Mouse (Mus musculus) embryonic facial prominence, embryonic 11.5 days (tissue): ENCODE measurements around the gene Fem1a. TPM values are rescaled to one million over a fixed set of nuclear protein-coding genes. Genes with fewer than 3 reads are reported as not detected.

Experiments used
- ATAC-seq: fragments of 200-750 bp; cut with Nextera tagmentation; replicated peaks from 2 replicates; pipeline ENCODE4 v1.8.0; 2017; ENCODE audit warnings: low read depth; ENCODE audit not compliant: insufficient number of reproducible peaks, low FRiP score, low TSS enrichment
- DNase-seq: peaks from one replicate; pipeline ENCODE4 v3.0.0-alpha.2; 2015; ENCODE audit warnings: low spot score
- H3K27ac ChIP-seq: fragments of 300-500 bp; sonication (generic); replicated peaks from 2 replicates; pipeline ENCODE4 v1.5.1; 2014; ENCODE audit warnings: mild to moderate bottlenecking, low read depth, low read length, control low read depth
- H3K27me3 ChIP-seq: fragments of 300-500 bp; sonication (generic); 2 replicates; pipeline ENCODE4 v1.6.1; 2014; ENCODE audit warnings: mild to moderate bottlenecking, low read length, moderate library complexity, mixed read lengths; ENCODE audit not compliant: control insufficient read depth, insufficient read depth
- H3K36me3 ChIP-seq: fragments of 300-500 bp; sonication (generic); replicated peaks from 2 replicates; pipeline ENCODE4 v1.6.1; 2014; ENCODE audit warnings: low read depth, mild to moderate bottlenecking, low read length, moderate library complexity, mixed read lengths; ENCODE audit not compliant: control insufficient read depth, insufficient read depth
- H3K4me1 ChIP-seq: fragments of 300-500 bp; sonication (generic); 2 replicates; pipeline ENCODE4 v1.6.1; 2014; ENCODE audit warnings: low read length, mixed read lengths; ENCODE audit not compliant: control insufficient read depth, insufficient read depth
- H3K4me2 ChIP-seq: fragments of 300-500 bp; sonication (generic); 2 replicates; pipeline ENCODE4 v1.6.1; 2014; ENCODE audit warnings: low read depth, mild to moderate bottlenecking, control low read depth, low read length, moderate library complexity
- H3K4me3 ChIP-seq: fragments of 300-500 bp; sonication (generic); 2 replicates; pipeline ENCODE4 v1.5.1; 2014; ENCODE audit warnings: low read depth, low read length, control low read depth
- H3K9ac ChIP-seq: fragments of 300-500 bp; sonication (generic); replicated peaks from 2 replicates; pipeline ENCODE4 v1.6.1; 2014; ENCODE audit warnings: mild to moderate bottlenecking, control low read depth, low read length
- H3K9me3 ChIP-seq: fragments of 300-500 bp; sonication (generic); replicated peaks from 2 replicates; pipeline ENCODE4 v1.6.1; 2016; ENCODE audit warnings: mild to moderate bottlenecking, low read length, inconsistent platforms, mixed read lengths; ENCODE audit not compliant: control insufficient read depth
- WGBS: fragments of 180-500 bp; shearing (Covaris S2); extraction: QIAGEN DNeasy Blood & Tissue Kit; methylation state at CpG from one replicate; pipeline ENCODE4 v1.1.7; 2014; 5-methylcytosine and 5-hydroxymethylcytosine counted together
- polyA plus RNA-seq: library from polyadenylated mRNA; unstranded; fragments of >200 nt; fragmentation: Nextera tagmentation; extraction: Ambion mirVana; gene quantifications from 2 replicates; pipeline ENCODE4 v1.2.1, GENCODE M21; 2014

Fem1a gene
- polyA plus RNA-seq, 1 experiment from 2014 or later, result 10.1 TPM

GRCm38 (mm10) chr17:56303847-56304586, 47.4 kb downstream of the Fem1a start:
- Histone ChIP-seq H3K4me1 (peaks cover 7% of the 10 kb centered on the region), H3K27me3 (no peaks in the 10 kb centered on the region), H3K9me3 (no peaks in the 10 kb centered on the region), H3K36me3 (peaks cover 9% of the 10 kb centered on the region), H3K4me3 (peak overlapping the region; percentile 79), H3K27ac (peak overlapping the region; percentile 89), H3K4me2 (peak overlapping the region; percentile 92), H3K9ac (peak overlapping the region; percentile 85)
- DNase-seq (peak; percentile 98), ATAC-seq (peak; percentile 81)
- under 1% methylated on average over 68 of the region's 68 CpGs for WGBS

- Histone ChIP-seq H3K36me3 (peaks cover 9% of the 10 kb centered on the region), H3K4me3 (peak overlapping the region; percentile 79), H3K9me3 (no peaks in the 10 kb centered on the region), H3K4me1 (peaks cover 7% of the 10 kb centered on the region), H3K9ac (peak overlapping the region; percentile 81), H3K27ac (no peak overlapping the region), H3K27me3 (no peaks in the 10 kb centered on the region), H3K4me2 (peak overlapping the region; percentile 92)
- ATAC-seq (no peak), DNase-seq (no peak)
- 9% methylated on average over 11 of the region's 11 CpGs for WGBS
Observed at GRCm38 (mm10) chr17:56304718-56305117, 48.1 kb downstream of the Fem1a start.

- peaks cover 7% of the 10 kb centered on the region for H3K4me1 ChIP-seq
- peak overlapping the region; percentile 79 for H3K4me3 ChIP-seq
- no peaks in the 10 kb centered on the region for H3K9me3 ChIP-seq
- H3K27me3 ChIP-seq, result no peaks in the 10 kb centered on the region
- peak overlapping the region; percentile 81 for H3K9ac ChIP-seq
- ATAC-seq (no peak), DNase-seq (no peak)
- no peak overlapping the region for H3K27ac ChIP-seq
- H3K4me2 ChIP-seq, result peak overlapping the region; percentile 92
- H3K36me3 ChIP-seq, result peaks cover 10% of the 10 kb centered on the region
- WGBS, result 41% methylated on average over 9 of the region's 9 CpGs
Observed at GRCm38 (mm10) chr17:56305156-56305555, 48.5 kb downstream of the Fem1a start.

GRCm38 (mm10) chr17:56305826-56306225, 49.2 kb downstream of the Fem1a start:
- WGBS, result 73% methylated on average over 8 of the region's 8 CpGs
- Histone ChIP-seq H3K9ac (peak overlapping the region; percentile 81), H3K4me1 (peaks cover 7% of the 10 kb centered on the region), H3K27me3 (no peaks in the 10 kb centered on the region), H3K27ac (no peak overlapping the region), H3K4me2 (peak overlapping the region; percentile 92; the same call in 1 of the 2 replicates), H3K36me3 (peaks cover 12% of the 10 kb centered on the region), H3K4me3 (peak overlapping the region; percentile 79), H3K9me3 (no peaks in the 10 kb centered on the region)
- DNase-seq (no peak), ATAC-seq (no peak)

DNA sequence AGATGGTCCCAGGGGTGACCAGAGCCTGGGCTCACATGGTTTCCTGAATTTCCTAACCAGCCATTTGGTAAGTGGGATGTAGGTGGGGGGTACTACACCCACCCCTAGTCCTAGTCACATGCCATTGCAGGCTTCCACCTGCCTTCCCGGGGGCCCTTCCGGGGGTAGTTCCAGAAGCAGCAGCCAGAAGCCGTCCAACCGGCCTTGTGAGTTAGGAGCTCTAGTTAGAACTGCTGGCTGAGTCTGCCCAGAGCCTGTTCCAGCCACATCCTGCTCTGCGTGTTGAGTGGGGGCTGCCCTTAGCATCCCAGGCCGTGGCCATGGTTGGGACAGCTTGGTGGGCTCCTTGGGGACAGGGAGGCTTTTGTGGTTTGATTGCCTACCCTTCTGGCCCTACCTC, 51.5 kb downstream of the Fem1a start:
- Histone ChIP-seq H3K4me1 (peaks cover 4% of the 10 kb centered on the region), H3K36me3 (peaks cover 19% of the 10 kb centered on the region)

DNA sequence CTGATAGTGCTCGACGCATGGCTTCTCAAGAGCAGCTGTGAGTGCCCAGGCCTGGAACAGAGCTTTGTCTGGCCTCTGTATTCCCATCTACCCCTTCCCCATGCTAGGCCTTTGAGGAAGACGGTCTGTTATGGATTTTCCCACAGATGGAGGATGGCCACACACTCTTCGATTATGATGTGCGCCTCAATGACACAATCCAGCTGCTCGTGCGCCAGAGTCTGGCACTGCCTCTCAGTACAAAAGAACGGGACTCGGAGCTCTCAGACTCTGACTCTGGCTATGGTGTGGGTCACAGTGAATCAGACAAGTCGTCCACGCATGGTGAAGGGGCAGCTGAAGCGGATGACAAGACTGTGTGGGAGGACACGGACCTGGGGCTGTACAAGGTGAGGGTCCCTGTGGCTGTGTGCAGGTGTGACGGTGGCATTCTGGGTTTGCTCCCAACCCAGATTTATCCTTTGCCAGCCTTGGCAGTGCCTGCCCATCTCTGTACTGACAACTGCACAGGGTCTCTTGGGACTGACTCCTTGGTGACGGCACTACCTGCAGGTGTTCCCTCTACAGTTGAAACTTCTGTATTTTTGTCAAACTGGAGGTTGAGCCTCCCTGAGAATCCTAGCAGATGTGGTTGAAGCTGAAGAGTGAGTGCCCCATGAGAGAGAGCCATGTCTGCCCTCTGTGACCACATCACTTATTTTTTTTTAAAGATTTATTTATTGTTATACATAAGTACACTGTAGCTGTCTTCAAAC, 52.8 kb downstream of the Fem1a start:
- Histone ChIP-seq H3K36me3 (peaks cover 19% of the 10 kb centered on the region), H3K9ac (0 out of 2 replicates have a peak overlapping the region, but pooled peaks have one; percentile 25), H3K4me1 (peaks cover 4% of the 10 kb centered on the region), H3K4me2 (no peak overlapping the region), H3K4me3 (no peak overlapping the region), H3K27ac (no peak overlapping the region), H3K9me3 (no peaks in the 10 kb centered on the region), H3K27me3 (no peaks in the 10 kb centered on the region)
- WGBS, result 92% methylated on average over 15 of the region's 15 CpGs
- DNase-seq (no peak), ATAC-seq (no peak)

More for the DNA sequence above, 51.5 kb downstream of the Fem1a start:
- Histone ChIP-seq H3K9me3 (no peaks in the 10 kb centered on the region), H3K27ac (no peak overlapping the region), H3K4me3 (no peak overlapping the region), H3K9ac (no peak overlapping the region), H3K27me3 (no peaks in the 10 kb centered on the region), H3K4me2 (no peak overlapping the region; the same call in 1 of the 2 replicates)
- WGBS, result 83% methylated on average over 6 of the region's 6 CpGs
- no peak for ATAC-seq
- peak; percentile 45 for DNase-seq
